Mouse (Mus musculus) embryonic facial prominence, embryonic 14.5 days (tissue): ENCODE results near the gene Urad. TPM values are rescaled to one million over a fixed set of nuclear protein-coding genes. Genes with fewer than 3 reads are reported as not detected.

Experiments used
- ATAC-seq: fragments of 200-750 bp; cut with Nextera tagmentation; 2 replicates; pipeline ENCODE4 v1.8.0; 2017; ENCODE audit warnings: low read depth, moderate number of reproducible peaks, moderate TSS enrichment
- DNase-seq: peaks from one replicate; pipeline ENCODE4 v3.0.0-alpha.2; 2015; ENCODE audit warnings: low spot score
- H3K27ac ChIP-seq: fragments of 300-500 bp; sonication (generic); replicated peaks from 2 replicates; pipeline ENCODE4 v1.5.1; 2014; ENCODE audit warnings: low read depth, mild to moderate bottlenecking, low read length, moderate library complexity
- H3K27me3 ChIP-seq: fragments of 300-500 bp; sonication (generic); replicated peaks from 2 replicates; pipeline ENCODE4 v1.6.1; 2014; ENCODE audit warnings: low read length; ENCODE audit not compliant: control insufficient read depth, insufficient read depth
- H3K36me3 ChIP-seq: fragments of 300-500 bp; sonication (generic); 2 replicates; pipeline ENCODE4 v1.6.1; 2014; ENCODE audit warnings: low read length, mixed read lengths; ENCODE audit not compliant: control insufficient read depth, insufficient read depth
- H3K4me1 ChIP-seq: fragments of 300-500 bp; sonication (generic); 2 replicates; pipeline ENCODE4 v1.6.1; 2014; ENCODE audit warnings: antibody characterized with exemption, low read length; ENCODE audit not compliant: control insufficient read depth, insufficient read depth
- H3K4me2 ChIP-seq: fragments of 300-500 bp; sonication (generic); 2 replicates; pipeline ENCODE4 v1.6.1; 2014; ENCODE audit warnings: low read depth, mild to moderate bottlenecking, low read length, moderate library complexity, mixed read lengths
- H3K4me3 ChIP-seq: fragments of 300-500 bp; sonication (generic); 2 replicates; pipeline ENCODE4 v1.5.1; 2014; ENCODE audit warnings: low read depth, mild to moderate bottlenecking, low read length
- H3K9ac ChIP-seq: fragments of 300-500 bp; sonication (generic); 2 replicates; pipeline ENCODE4 v1.6.1; 2014; ENCODE audit warnings: low read depth, mild to moderate bottlenecking, low read length, moderate library complexity, mixed read lengths
- H3K9me3 ChIP-seq: fragments of 300-500 bp; sonication (generic); 2 replicates; pipeline ENCODE4 v1.6.1; 2016; ENCODE audit warnings: low read length; ENCODE audit not compliant: control insufficient read depth
- WGBS: fragments of 180-500 bp; shearing (Covaris S2); extraction: QIAGEN DNeasy Blood & Tissue Kit; methylation state at CpG from one replicate; pipeline ENCODE4 v1.1.7; 2014; 5-methylcytosine and 5-hydroxymethylcytosine counted together
- polyA plus RNA-seq: library from polyadenylated mRNA; unstranded; fragments of >200 nt; fragmentation: Nextera tagmentation; extraction: Ambion mirVana; gene quantifications from 2 replicates; pipeline ENCODE4 v1.2.1, GENCODE M21; 2014

Gene Urad
- polyA plus RNA-seq, 1 experiment from 2014 or later = not detected

GRCm38 (mm10) chr5:147276701-147277546 lies 45.3 kb downstream of the Urad start:
- no peak overlapping the region for H3K4me2 ChIP-seq
- peaks cover 99% of the 10 kb centered on the region for H3K27me3 ChIP-seq
- 1% methylated on average over 18 of the region's 18 CpGs for WGBS
- ATAC-seq (no peak), DNase-seq (no peak)
- no peak overlapping the region for H3K4me3 ChIP-seq
- H3K9me3 ChIP-seq = no peaks in the 10 kb centered on the region
- no peaks in the 10 kb centered on the region for H3K4me1 ChIP-seq
- no peaks in the 10 kb centered on the region for H3K36me3 ChIP-seq
- H3K27ac ChIP-seq = no peak overlapping the region
- H3K9ac ChIP-seq = no peak overlapping the region

GRCm38 (mm10) chr5:147275761-147276160 lies 46.5 kb downstream of the Urad start:
- H3K36me3 ChIP-seq = no peaks in the 10 kb centered on the region
- H3K9me3 ChIP-seq = no peaks in the 10 kb centered on the region
- WGBS = 11% methylated on average over 3 of the region's 3 CpGs
- H3K4me2 ChIP-seq = no peak overlapping the region
- no peaks in the 10 kb centered on the region for H3K4me1 ChIP-seq
- H3K27me3 ChIP-seq = peaks cover 98% of the 10 kb centered on the region
- no peak overlapping the region for H3K27ac ChIP-seq
- ATAC-seq (no peak), DNase-seq (no peak)
- H3K4me3 ChIP-seq = no peak overlapping the region
- no peak overlapping the region for H3K9ac ChIP-seq

- Histone ChIP-seq H3K4me2 (no peak overlapping the region), H3K9me3 (no peaks in the 10 kb centered on the region), H3K27ac (no peak overlapping the region), H3K4me3 (no peak overlapping the region), H3K9ac (no peak overlapping the region), H3K4me1 (no peaks in the 10 kb centered on the region), H3K36me3 (no peaks in the 10 kb centered on the region), H3K27me3 (peaks cover 98% of the 10 kb centered on the region)
- ATAC-seq (no peak), DNase-seq (no peak)
- 1% methylated on average over 41 of the region's 48 CpGs for WGBS
Measured at GRCm38 (mm10) chr5:147274174-147275141, 47.8 kb downstream of the Urad start.

- H3K4me1 ChIP-seq = no peaks in the 10 kb centered on the region
- no peaks in the 10 kb centered on the region for H3K36me3 ChIP-seq
Measured at GRCm38 (mm10) chr5:147272808-147273345, 49.4 kb downstream of the Urad start.

GRCm38 (mm10) chr5:147272046-147272807 lies 50.0 kb downstream of the Urad start:
- Histone ChIP-seq H3K9me3 (no peaks in the 10 kb centered on the region), H3K9ac (no peak overlapping the region), H3K36me3 (no peaks in the 10 kb centered on the region), H3K27ac (no peak overlapping the region), H3K27me3 (peaks cover 98% of the 10 kb centered on the region), H3K4me1 (no peaks in the 10 kb centered on the region), H3K4me2 (no peak overlapping the region), H3K4me3 (no peak overlapping the region)
- 3% methylated on average over 12 of the region's 12 CpGs for WGBS
- DNase-seq (no peak), ATAC-seq (no peak)

More at GRCm38 (mm10) chr5:147272808-147273345, 49.4 kb downstream of the Urad start:
- WGBS = 2% methylated on average over 10 of the region's 10 CpGs
- H3K4me2 ChIP-seq = no peak overlapping the region
- DNase-seq = no peak
- ATAC-seq = no peak
- no peak overlapping the region for H3K4me3 ChIP-seq
- H3K9me3 ChIP-seq = no peaks in the 10 kb centered on the region
- H3K27ac ChIP-seq = no peak overlapping the region
- no peak overlapping the region for H3K9ac ChIP-seq
- peaks cover 98% of the 10 kb centered on the region for H3K27me3 ChIP-seq

GRCm38 (mm10) chr5:147270673-147271655 lies 51.3 kb downstream of the Urad start:
- DNase-seq = no peak
- WGBS = 2% methylated on average over 29 of the region's 29 CpGs

GRCm38 (mm10) chr5:147269926-147270672 lies 52.1 kb downstream of the Urad start, which contains the start of gene Pdx1:
Pdx1 (plus strand) TSS chr5:147269959.
- no peaks in the 10 kb centered on the region for H3K9me3 ChIP-seq
- ATAC-seq (no peak), DNase-seq (no peak)
- H3K27me3 ChIP-seq = peaks cover 98% of the 10 kb centered on the region
- no peak within 1 kb of the TSS for H3K4me3 ChIP-seq
- no peak within 1 kb of the TSS for H3K4me2 ChIP-seq
- H3K4me1 ChIP-seq = no peaks in the 10 kb centered on the region
- H3K36me3 ChIP-seq = no peaks in the 10 kb centered on the region
- H3K9ac ChIP-seq = no peak within 1 kb of the TSS
- no peak within 1 kb of the TSS for H3K27ac ChIP-seq
- under 1% methylated on average over 25 of the region's 44 CpGs for WGBS

More at GRCm38 (mm10) chr5:147270673-147271655, 51.3 kb downstream of the Urad start:
- H3K9ac ChIP-seq = no peak overlapping the region
- no peaks in the 10 kb centered on the region for H3K36me3 ChIP-seq
- H3K4me3 ChIP-seq = no peak overlapping the region
- H3K27ac ChIP-seq = no peak overlapping the region
- ATAC-seq = no peak
- H3K9me3 ChIP-seq = no peaks in the 10 kb centered on the region
- H3K4me2 ChIP-seq = no peak overlapping the region
- no peaks in the 10 kb centered on the region for H3K4me1 ChIP-seq
- H3K27me3 ChIP-seq = peaks cover 98% of the 10 kb centered on the region
